Mouse (Mus musculus): Measurements from ENCODE around the gene Calb2.

The Calb2 gene

GRCm38 (mm10) chr8:110130537-110130936 is 37.5 kb downstream of the Calb2 start:
- in situ Hi-C loops (cut with MboI, MseI): no loop called here

- in situ Hi-C loops (cut with MboI, MseI): no loop called here
These were observed 48.3 kb downstream of the Calb2 start for GRCm38 (mm10) chr8:110119715-110120114.

GRCm38 (mm10) chr8:110102653-110103052 is 65.4 kb downstream of the Calb2 start, which contains the start of gene Gm17720:
Gm17720 (minus strand) TSS chr8:110102753.
- in situ Hi-C loops (cut with MboI, MseI): no loop called here

GRCm38 (mm10) chr8:110101676-110102075 is 66.3 kb downstream of the Calb2 start:
- in situ Hi-C loops (cut with MboI, MseI): no loop called here

- in situ Hi-C loops (cut with MboI, MseI): no loop called here
These were observed 67.1 kb downstream of the Calb2 start, which contains the start of gene Gm21964 for GRCm38 (mm10) chr8:110100907-110101306. Gm21964 (plus strand) TSS chr8:110101207.

- in situ Hi-C loops (cut with MboI, MseI): loop anchor here (10.0 kb wide), 1 partner anchor 1933 kb away; no protein-coding TSS in a partner anchor
These were observed 76.1 kb downstream of the Calb2 start for GRCm38 (mm10) chr8:110091869-110092268.

All from regulatory T cell (primary cell).